Mouse (Mus musculus): Measurements from ENCODE around the gene Nlrp6. TPM values are rescaled to one million over a fixed set of nuclear protein-coding genes. Genes with fewer than 3 reads are reported as not detected.

Nlrp6 gene
- polyA plus RNA-seq, 1 experiment, result 93.6 TPM

DNA sequence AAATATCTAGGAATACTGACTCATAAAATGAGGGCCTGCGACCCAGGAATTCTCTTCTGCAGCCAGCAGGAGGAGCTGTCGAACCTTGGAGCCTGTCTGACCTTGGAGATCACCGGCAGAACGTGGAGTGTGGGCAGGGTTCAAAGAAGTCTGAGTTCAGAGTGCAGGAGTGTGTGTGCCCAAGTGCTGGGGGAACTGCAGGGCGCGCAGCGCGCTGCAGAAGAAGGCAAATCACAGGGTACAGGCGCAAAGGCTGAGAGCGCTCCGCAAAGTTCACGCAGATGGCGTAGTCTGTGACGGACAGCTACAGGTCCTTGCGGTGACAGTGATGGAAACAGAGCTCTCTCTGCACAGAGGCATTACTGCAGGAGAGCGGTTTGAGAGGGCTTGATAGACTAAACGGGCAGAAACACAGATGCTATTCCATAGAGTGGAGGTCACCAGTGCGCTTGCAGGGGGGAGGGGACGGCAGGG is 12.0 kb upstream of the Nlrp6 start:
- DNase-seq (ENCODE audit: low read depth, low spot score), result no peak
- WGBS, result under 1% methylated on average over 19 of the region's 19 CpGs

DNA sequence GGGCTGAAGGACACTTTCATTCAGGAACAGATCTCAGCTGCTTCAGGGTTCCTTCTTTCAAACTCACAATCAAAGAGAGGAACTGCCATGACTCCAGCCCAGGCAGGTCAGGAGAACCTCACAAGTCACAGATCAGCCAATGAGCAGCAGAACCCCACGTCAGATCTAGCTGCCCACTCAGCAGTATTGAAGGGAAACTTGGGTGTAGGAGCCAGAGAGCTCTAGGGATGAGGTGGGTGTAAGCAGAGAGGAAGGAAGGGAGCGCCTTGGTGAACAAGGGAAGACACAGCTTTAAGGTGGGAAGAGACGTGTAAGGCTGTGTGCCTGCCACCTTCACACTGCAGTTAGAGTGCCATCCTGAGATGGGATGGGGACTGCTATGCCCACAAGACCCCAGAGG is 8.4 kb upstream of the Nlrp6 start:
- DNase-seq (ENCODE audit: low read depth, low spot score), result no peak
- 40% methylated on average over 3 of the region's 3 CpGs for WGBS

DNA sequence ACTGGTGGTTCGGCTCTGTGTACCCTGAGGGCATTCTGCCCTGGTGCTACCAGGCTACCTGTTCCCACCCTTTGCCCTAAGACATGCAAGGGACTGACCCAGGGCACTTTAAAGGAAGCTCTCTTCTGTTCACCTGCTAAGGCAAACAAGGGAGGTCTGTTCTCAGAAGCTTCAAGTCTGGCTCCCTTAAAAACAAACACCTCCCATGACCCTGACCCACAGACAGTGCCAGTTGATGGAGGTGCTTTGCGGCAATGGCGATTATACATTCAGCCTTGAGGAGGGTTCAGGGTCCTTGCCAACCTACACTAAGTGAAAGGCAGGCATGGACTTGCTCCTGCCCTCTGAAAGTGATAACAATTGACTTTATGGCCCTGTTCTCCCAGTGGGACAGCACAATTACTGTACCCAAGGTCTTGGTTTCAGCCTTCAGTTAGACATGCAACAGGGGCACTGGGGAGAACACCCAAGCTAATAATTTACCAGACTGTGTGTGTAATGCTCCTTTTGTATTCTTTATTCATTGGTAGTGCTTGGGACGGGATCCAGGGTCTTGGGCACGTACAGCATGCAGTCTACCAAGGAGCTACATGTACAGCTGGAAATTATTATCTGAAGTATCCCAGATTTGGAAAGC is 7.7 kb upstream of the Nlrp6 start:
- no peak for DNase-seq (ENCODE audit: low read depth, low spot score)
- WGBS, result 35% methylated on average over 5 of the region's 5 CpGs

DNA sequence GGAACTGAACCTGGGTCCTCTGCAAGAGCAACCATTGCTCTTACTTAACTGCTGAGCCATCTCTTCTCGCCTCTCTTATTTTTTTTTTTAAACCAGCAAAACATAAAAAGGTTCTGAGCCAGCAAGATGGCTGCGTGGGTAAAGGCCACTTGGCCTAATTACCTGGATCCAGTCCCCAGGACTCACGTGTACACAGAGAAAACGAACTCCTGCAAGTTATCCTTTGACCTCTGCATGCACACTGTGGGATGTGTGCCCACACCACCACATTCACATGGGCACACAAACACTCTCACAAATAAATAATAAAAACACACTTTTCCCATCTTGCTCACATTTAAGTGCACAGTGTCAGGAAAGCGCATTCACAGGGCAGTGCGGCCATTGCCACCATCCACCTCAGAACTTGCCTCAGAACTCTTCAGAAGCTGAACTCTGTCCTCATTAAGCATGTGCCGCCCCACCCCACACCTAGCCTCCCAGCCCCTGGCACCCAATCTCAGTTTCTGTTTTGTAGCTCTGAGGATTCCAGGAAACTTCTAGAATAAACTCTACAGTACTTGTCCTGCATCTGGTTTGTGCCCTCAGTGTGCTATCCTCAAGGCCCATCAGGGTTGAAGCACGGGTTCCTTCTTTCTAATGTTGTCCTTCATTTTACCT is 6.5 kb upstream of the Nlrp6 start:
- DNase-seq (ENCODE audit: low read depth, low spot score), result no peak
- WGBS, result 45% methylated on average over 8 of the region's 8 CpGs

DNA sequence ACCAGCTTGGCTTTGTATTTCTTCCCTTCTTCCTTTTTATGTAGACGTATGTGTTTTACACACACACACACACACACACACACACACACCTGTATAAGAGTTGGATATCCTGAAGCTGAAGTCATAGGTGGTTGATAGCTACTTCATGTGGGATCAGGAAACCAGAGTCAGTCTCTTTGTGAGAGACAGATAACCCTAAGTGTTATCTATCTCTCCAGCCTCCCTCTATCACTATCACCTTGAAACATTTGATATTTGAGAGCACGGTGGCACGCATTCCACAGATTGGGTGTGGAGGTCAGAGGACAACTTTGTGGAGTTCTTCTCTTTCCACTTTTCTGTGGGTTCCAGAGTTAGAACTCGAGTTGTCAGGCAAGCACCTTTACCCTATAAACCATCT is 791 bp upstream of the Nlrp6 start:
- 39% methylated on average over 4 of the region's 4 CpGs for WGBS
- DNase-seq (ENCODE audit: low read depth, low spot score), result no peak

DNA sequence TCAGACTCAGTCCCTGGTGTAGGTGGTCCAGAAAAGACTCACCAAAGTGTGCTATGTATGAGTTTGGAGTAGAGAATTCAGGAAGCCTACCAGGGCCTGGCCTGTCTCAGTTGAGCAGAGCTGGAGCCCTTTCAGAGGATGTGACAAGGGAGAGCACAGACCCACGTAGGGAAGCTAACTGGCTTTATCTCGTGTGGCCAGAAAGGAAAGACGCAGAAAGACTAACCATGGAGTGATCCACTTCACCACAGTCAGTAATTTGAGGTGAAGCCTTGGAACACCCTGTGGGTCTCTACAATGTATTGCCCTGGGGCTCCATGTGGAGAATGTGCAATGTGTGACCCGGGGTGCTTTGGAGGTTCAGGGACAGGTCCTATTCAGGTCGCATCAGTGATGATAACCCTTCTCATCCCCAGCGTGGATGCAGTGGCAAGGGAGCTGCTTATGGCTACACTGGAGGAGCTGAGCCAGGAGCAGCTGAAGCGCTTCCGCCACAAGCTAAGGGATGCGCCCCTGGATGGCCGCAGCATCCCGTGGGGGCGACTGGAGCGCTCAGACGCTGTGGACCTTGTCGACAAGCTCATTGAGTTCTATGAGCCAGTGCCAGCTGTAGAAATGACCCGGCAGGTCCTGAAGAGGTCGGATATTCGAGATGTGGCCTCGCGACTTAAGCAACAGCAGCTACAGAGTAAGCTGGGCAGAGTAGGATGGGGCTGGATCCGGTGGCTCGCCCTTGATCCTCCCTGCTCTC is 698 bp downstream of the Nlrp6 start:
- 17% methylated on average over 22 of the region's 22 CpGs for WGBS
- DNase-seq (ENCODE audit: low read depth, low spot score), result no peak

DNA sequence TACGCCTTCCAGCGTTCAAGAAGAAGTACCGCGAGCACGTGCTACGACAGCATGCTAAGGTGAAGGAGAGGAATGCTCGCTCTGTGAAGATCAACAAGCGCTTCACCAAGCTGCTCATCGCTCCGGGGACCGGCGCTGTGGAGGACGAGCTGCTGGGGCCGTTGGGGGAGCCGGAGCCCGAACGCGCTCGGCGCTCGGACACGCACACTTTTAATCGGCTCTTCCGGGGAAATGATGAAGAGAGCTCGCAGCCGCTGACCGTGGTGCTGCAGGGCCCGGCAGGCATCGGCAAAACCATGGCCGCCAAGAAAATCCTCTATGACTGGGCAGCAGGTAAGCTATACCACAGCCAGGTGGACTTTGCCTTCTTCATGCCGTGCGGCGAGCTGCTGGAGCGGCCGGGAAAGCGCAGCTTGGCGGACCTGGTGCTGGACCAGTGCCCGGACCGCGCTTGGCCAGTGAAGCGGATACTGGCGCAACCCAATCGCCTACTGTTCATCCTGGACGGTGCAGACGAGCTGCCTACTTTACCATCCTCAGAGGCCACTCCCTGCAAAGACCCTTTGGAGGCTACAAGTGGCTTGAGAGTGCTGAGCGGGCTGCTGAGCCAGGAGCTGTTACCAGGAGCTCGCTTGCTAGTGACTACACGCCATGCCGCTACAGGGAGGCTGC is 1.8 kb downstream of the Nlrp6 start:
- no peak for DNase-seq (ENCODE audit: low read depth, low spot score)
- under 1% methylated on average over 49 of the region's 49 CpGs for WGBS

DNA sequence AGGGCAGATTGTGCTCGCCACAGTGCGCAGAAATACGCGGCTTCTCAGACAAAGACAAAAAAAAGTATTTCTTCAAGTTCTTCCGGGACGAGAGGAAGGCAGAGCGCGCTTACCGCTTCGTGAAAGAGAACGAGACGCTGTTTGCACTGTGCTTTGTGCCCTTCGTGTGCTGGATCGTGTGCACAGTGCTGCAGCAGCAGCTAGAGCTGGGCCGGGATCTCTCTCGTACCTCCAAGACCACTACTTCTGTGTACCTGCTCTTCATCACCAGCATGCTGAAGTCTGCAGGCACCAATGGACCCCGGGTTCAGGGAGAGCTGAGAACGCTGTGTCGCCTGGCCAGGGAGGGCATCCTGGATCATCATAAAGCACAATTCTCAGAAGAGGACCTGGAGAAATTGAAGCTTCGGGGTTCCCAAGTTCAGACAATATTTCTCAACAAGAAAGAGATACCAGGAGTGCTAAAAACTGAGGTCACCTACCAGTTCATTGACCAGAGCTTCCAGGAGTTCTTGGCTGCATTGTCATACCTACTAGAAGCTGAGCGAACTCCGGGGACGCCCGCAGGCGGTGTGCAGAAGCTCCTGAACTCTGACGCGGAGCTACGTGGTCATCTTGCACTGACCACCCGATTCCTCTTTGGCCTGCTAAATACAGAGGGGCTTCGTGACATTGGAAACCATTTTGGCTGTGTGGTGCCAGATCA is 2.5 kb downstream of the Nlrp6 start:
- no peak for DNase-seq (ENCODE audit: low read depth, low spot score)
- 10% methylated on average over 30 of the region's 30 CpGs for WGBS

DNA sequence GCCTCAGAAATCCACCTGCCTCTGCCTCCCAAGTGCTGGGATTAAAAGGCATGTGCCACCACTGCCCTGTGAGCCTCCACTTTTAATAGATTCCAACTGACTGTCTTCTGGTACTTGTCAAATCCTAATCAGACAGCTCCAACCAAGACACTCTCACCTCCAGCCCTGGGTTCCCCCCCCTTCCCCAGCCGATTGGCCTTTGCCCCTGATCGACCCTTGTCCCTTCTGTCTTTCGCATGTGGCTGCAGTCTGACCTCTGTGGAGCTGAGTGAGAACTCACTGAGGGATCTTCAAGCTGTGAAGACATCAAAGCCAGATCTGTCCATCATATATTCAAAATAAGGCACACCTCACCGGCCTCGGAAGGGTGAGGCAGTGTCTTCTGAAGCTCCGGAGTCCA is 6.5 kb downstream of the Nlrp6 start:
- no peak for DNase-seq (ENCODE audit: low read depth, low spot score)

DNA sequence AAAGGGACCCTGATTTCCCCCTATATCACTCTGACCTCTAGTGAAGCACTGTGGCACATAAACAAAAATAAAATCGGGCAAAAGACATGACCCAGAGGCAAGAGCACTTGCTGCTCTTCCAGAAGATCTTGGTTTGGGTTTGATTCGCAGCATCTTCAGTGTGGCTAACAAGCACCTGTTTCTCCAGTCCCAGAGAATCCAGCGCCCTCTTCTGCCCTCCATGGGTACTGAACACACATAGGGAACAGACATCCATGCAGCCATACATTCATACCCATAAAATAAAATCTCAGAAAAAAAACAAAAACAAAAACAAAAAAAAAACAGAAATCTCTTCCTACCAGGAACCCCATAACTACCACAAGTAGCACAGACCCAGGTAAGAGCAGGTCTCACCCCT is 17.7 kb downstream of the Nlrp6 start:
- 65% methylated on average over 3 of the region's 3 CpGs for WGBS
- DNase-seq (ENCODE audit: low read depth, low spot score), result no peak

More for the DNA sequence above, 6.5 kb downstream of the Nlrp6 start:
- 76% methylated on average over 6 of the region's 6 CpGs for WGBS

DNA sequence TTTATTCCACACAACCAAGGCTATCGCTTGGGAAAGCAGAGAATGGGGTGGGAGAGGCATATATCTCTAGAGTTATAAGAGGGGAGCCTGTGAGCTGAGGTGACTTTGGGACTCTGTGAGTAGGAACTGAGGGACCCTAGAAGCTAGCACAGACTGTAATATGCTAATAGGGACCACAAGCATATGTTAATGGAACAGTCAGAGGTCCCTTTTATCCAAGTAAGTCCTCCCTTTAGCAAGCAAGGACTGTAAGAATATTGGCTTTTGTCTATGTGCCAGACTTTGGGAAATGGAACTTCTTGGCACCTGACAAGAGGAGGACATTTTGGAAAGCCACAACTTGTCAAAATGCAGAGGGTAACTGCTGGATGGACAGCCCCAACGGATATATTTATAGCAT is 18.2 kb downstream of the Nlrp6 start:
- 73% methylated on average over 2 of the region's 2 CpGs for WGBS

DNA sequence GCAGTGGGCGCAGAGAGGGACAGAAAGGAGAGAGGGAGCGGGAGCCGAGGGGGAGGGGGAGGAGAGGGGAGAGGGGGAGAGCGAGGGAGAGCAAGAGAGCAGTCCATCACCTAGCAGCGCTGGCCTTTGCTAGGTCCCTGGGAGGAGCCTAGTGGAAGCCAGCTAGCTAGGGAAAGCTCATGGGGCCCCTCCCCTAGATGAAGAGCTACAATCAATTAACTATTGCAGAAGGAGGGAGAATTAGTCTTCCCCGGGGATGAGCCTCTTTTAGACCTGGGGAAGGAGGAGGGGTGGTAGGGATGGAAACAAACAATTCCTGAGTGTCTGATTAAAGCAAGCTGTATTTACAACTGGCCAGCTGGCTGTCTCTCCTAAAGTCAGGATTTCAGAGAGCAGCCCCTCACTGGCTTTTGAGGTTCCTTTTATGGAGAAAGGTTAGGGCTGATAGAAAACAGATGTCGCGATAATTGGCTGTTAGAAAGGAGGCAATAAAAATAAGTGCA is 19.0 kb downstream of the Nlrp6 start:
- no peak for DNase-seq (ENCODE audit: low read depth, low spot score)
- 25% methylated on average over 7 of the region's 8 CpGs for WGBS

More for the DNA sequence above, 18.2 kb downstream of the Nlrp6 start:
- no peak for DNase-seq (ENCODE audit: low read depth, low spot score)

DNA sequence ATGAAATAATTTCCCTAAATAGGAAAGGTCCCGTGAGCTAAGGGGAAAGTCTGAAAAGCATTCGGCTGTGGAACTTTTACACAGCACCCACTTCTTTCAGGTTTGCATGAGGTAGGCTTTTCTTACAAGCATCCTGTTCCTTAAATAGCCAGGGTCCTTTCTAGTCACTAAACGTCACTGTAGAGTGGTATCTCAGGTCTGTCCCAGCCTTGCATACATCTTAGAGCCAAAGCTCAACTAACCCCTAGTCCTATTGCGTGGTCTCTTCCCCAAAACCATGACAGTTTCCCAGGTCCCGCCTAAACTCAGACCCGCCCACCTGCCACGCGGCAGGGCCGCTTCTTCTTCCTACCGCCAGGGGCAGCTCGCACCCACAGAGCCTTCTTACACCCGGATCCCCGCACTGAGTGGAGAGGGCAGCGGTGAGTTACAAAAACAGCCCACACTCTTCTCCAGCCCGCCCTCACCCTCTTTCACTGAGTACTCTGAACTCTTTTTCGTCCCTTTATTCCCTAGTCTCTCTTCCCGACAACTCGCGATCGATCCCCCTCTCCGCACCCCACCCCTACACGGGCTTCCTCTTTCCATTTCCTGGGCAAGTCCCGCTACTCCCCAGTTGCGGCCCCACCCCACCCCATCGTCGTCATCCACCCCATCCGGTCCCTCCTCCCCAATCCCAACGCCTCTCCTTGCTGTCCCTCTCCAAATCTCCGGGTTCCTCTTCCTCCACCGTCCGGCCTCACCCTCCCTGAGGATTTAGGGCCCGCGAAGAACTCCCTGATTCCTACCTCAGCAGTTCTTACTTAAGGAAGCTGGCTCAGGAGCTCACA is 20.7 kb downstream of the Nlrp6 start, which contains the start of gene Pgghg:
Gene Pgghg, plus strand, starts transcription at position 170 of the 830 bp plus-strand sequence.
- DNase-seq (ENCODE audit: low read depth, low spot score), result no peak
- WGBS, result 1% methylated on average over 33 of the region's 33 CpGs

DNA sequence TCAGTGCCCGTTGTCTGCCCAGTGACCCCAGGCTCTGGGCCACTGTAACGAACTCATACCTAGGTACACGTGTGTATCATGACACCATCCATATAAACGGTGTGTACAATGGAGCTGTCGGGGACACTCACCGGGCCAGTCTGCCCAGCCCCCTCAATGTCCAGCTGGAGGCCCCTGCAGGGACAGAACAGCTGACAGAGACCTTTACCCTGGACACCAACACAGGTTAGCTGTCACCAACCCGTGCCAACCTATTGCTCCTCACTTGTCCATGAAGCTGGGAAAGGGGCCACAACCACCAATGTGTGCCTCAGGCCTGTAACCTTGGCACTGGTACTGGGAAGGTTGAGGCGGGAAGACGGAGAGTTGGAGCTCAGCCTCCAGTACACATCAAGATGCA is 21.6 kb downstream of the Nlrp6 start:
- DNase-seq (ENCODE audit: low read depth, low spot score), result no peak
- 19% methylated on average over 9 of the region's 9 CpGs for WGBS

DNA sequence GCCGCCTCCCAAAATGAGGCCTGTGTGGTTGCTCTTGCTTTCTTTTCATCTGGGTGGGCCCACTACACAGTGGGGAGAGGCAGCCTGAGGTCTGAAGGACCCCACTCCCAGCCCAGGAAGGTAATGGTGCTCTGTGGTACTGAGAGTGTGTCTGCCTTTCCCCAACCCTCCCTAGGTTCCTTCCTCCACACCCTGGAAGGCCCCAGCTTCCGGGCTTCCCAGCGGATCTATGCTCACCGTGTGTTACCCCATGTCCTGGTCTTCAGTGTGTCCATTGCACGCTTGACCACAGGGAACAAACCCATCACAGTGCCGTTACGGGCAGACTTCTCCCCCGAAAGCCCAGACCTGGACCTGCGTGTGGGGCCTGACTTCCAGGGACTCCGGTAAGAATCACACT is 22.1 kb downstream of the Nlrp6 start:
- 87% methylated on average over 10 of the region's 10 CpGs for WGBS
- no peak for DNase-seq (ENCODE audit: low read depth, low spot score)

DNA sequence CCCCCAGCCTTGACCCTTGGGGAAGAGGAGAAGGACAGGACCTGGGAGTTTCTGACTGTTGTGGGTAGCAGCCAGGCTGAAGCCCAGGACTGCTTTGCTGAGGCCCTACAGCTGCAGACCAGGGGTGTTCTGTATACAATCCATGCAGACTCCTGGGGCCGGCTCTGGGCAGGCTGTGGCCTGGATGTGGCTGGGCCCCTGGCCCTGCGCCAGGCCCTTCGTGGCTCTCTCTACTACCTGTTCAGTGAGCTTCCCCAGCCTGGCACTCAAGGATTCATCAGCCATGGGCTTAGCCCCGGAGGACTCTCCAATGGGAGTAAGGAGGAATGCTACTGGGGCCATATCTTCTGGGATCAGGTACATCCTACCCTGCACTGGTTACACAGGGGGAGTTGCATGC is 22.7 kb downstream of the Nlrp6 start:
- DNase-seq (ENCODE audit: low read depth, low spot score), result no peak
- WGBS, result 48% methylated on average over 4 of the region's 4 CpGs

DNA sequence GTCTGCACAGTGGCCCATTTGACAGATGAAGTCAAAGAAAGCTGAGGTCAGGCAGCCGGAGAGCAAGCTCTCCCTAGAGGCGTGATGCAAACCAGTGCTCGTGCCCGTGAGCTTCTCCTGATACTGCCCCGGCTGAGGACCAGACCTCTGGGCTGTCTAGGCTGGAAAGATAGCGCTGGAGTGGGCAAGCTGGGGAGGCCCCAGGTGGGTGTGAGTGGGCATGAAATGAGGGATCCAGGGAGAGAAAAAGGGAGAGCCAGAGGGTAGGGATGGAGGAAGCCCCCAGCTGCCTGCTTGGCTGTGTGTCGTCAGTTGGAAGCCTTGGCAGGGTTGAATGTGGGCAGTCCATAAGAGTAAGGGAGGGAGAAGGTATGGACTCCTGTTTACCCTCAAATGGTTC is 23.5 kb downstream of the Nlrp6 start:
- 87% methylated on average over 7 of the region's 7 CpGs for WGBS
- DNase-seq (ENCODE audit: low read depth, low spot score), result no peak

DNA sequence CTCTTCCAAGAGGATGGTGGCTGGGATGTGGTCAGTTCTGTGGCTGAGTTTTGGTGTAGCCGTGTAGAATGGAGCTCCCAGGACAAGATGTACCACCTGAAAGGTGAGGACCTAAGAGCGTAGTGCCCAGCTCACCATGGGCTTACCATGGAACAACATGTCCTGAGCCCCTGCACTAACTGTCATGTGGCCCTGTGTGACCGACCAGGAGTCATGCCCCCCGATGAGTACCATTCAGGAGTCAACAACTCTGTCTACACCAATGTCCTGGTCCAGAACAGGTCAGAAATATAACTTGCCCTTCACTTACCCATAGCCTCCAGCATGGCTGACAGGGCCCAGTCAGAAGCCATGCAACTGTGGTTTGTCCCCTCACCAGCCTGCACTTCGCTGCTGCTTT is 24.5 kb downstream of the Nlrp6 start:
- DNase-seq (ENCODE audit: low read depth, low spot score), result no peak
- 91% methylated on average over 5 of the region's 5 CpGs for WGBS

DNA sequence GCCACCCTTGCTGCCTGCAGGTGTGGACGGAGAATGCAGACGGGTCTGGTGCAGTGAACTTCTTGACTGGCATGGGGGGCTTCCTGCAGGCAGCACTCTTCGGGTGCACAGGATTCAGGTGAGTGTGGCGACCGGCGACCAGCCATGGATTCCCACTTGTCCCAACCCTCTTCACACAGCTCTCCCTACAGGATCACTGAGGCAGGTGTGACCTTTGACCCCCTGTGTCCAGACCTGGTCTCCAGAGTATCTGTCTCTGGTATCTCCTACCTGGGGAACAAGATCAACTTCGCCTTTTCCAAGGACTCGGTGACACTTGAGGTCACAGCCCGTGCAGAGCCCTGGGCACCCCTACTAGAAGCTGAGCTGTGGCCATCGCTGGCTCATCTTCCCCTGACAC is 25.6 kb downstream of the Nlrp6 start:
- WGBS, result 91% methylated on average over 10 of the region's 10 CpGs
- DNase-seq (ENCODE audit: low read depth, low spot score), result no peak

Measured in large intestine, adult 2 months (tissue).